Mouse (Mus musculus) heart, embryonic 11.5 days (tissue): ENCODE data around the gene Ep300. TPM values are rescaled to one million over a fixed set of nuclear protein-coding genes. Genes with fewer than 3 reads are reported as not detected.

Source experiments
- ATAC-seq: fragments of 200-750 bp; cut with Nextera tagmentation; replicated peaks from 2 replicates; pipeline ENCODE4 v1.8.0; 2017; ENCODE audit warnings: moderate library complexity; ENCODE audit not compliant: insufficient number of reproducible peaks, low FRiP score, low TSS enrichment
- H3K27ac ChIP-seq: fragments of 300-500 bp; sonication (generic); 2 replicates; pipeline ENCODE4 v1.5.1; 2014; ENCODE audit warnings: mild to moderate bottlenecking, low read depth, low read length
- H3K27me3 ChIP-seq: fragments of 300-500 bp; sonication (generic); 2 replicates; pipeline ENCODE4 v1.6.1; 2014; ENCODE audit warnings: mild to moderate bottlenecking, low read length, mixed read lengths; ENCODE audit not compliant: control insufficient read depth, insufficient read depth
- H3K36me3 ChIP-seq: fragments of 300-500 bp; sonication (generic); 2 replicates; pipeline ENCODE4 v1.6.1; 2014; ENCODE audit warnings: mild to moderate bottlenecking, low read length, moderate library complexity, mixed read lengths; ENCODE audit not compliant: control insufficient read depth, insufficient read depth
- H3K4me1 ChIP-seq: fragments of 300-500 bp; sonication (generic); 2 replicates; pipeline ENCODE4 v1.6.1; 2014; ENCODE audit warnings: low read length; ENCODE audit not compliant: control insufficient read depth, insufficient read depth
- H3K4me2 ChIP-seq: fragments of 300-500 bp; sonication (generic); 2 replicates; pipeline ENCODE4 v1.6.1; 2014; ENCODE audit warnings: mild to moderate bottlenecking, moderate library complexity
- H3K4me3 ChIP-seq: fragments of 300-500 bp; sonication (generic); 2 replicates; pipeline ENCODE4 v1.5.1; 2014; ENCODE audit warnings: low read depth, low read length
- H3K9ac ChIP-seq: fragments of 300-500 bp; sonication (generic); 2 replicates; pipeline ENCODE4 v1.6.1; 2014; ENCODE audit warnings: mild to moderate bottlenecking, low read depth, low read length, moderate library complexity
- H3K9me3 ChIP-seq: fragments of 300-500 bp; sonication (generic); replicated peaks from 2 replicates; pipeline ENCODE4 v1.6.1; 2016; ENCODE audit warnings: low read length; ENCODE audit not compliant: control insufficient read depth
- WGBS: fragments of 180-500 bp; shearing (Covaris S2); extraction: QIAGEN DNeasy Blood & Tissue Kit; methylation state at CpG from one replicate; pipeline ENCODE4 v1.1.7; 2014; ENCODE audit not compliant: insufficient replicate concordance; 5-methylcytosine and 5-hydroxymethylcytosine counted together
- polyA plus RNA-seq: library from polyadenylated mRNA; unstranded; fragments of >200 nt; fragmentation: Nextera tagmentation; extraction: Ambion mirVana; gene quantifications from 2 replicates; pipeline ENCODE4 v1.2.1, GENCODE M21; 2014

Gene Ep300
- polyA plus RNA-seq, 1 experiment from 2014 or later, result 26.9 TPM

GRCm38 (mm10) chr15:81555986-81556385, 29.2 kb upstream of the Ep300 start:
- no peak for ATAC-seq
- no peak overlapping the region for H3K27ac ChIP-seq
- no peaks in the 10 kb centered on the region for H3K27me3 ChIP-seq
- H3K9ac ChIP-seq, result no peak overlapping the region
- no peaks in the 10 kb centered on the region for H3K4me1 ChIP-seq
- no peak overlapping the region for H3K4me3 ChIP-seq
- 67% methylated on average over 3 of the region's 3 CpGs for WGBS
- no peak overlapping the region for H3K4me2 ChIP-seq
- H3K36me3 ChIP-seq, result no peaks in the 10 kb centered on the region
- H3K9me3 ChIP-seq, result no peaks in the 10 kb centered on the region

DNA sequence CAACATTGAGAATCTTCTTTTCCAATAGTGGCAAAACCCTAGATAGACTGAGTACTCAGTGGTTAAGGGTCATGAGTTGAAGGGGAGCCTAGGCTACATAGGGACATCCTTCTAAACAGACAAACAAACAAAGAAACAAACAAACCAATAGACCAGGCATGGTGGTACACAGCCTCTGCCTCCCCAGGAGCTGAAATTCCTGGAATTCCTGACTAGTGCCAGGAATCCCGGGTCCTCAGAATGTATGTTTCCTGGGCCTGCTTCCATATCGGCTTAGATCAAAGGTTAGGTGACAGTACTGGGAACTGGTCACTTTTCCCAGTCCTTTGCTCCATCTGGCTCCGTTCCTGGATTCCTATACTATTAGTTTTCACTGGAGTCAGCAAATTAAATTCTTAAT, 23.6 kb upstream of the Ep300 start:
- Histone ChIP-seq H3K4me1 (no peaks in the 10 kb centered on the region), H3K4me3 (no peak overlapping the region), H3K27me3 (no peaks in the 10 kb centered on the region), H3K9ac (no peak overlapping the region), H3K36me3 (no peaks in the 10 kb centered on the region), H3K27ac (no peak overlapping the region), H3K4me2 (no peak overlapping the region), H3K9me3 (no peaks in the 10 kb centered on the region)
- WGBS, result 27% methylated on average over 3 of the region's 3 CpGs
- ATAC-seq, result no peak

GRCm38 (mm10) chr15:81561996-81562395, 23.2 kb upstream of the Ep300 start:
- no peak overlapping the region for H3K4me2 ChIP-seq
- no peak overlapping the region for H3K4me3 ChIP-seq
- no peaks in the 10 kb centered on the region for H3K9me3 ChIP-seq
- no peak overlapping the region for H3K27ac ChIP-seq
- no peaks in the 10 kb centered on the region for H3K27me3 ChIP-seq
- no peaks in the 10 kb centered on the region for H3K4me1 ChIP-seq
- H3K36me3 ChIP-seq, result no peaks in the 10 kb centered on the region
- no peak for ATAC-seq
- H3K9ac ChIP-seq, result no peak overlapping the region
- 74% methylated on average over 9 of the region's 9 CpGs for WGBS

DNA sequence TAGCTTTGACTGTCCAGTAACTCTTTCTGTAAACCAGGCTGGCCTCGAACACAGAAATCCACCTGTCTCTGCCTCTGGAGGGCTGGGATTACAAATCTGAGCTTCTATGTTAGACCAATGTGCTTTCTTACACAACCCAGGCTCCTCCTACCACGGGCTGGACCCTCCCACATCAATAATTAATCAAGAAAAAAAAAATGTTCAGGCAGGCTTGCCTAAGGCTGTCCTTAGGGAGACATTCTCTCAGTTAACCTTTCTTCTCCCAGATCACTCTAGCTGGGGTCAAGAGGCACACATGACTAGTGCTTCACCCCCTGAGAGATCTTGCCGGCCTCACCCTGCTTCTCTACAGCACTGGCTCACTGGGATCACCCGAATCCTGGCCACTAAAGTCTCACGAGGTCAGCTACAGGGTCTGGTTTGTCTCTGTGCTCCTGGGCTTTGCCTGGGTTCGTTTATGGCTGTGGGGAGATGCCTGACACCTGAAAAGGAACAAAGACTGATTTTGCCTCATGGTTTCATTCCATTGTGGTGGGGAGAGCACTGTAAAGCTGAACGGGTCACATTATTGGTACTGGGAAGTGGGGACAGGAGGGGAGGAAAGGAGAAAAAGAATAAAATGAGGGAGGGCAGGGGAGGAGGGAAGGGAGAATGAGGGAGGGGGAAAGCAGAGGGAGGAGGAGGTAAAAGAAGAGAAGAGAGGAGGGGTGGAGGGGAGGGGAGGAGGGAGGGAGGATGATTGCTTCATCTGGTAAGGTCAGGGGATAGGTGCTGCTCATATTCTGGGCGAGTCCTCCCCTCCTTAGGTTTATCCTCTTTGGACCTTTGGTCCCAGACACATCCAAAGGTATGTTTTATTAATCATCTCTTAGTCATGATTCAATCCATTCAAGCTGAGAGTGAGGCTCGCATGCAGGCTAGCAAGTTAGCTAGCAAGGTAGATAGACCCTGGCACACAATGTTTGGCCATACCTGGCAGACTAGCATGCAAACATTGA, 22.4 kb upstream of the Ep300 start:
- no peaks in the 10 kb centered on the region for H3K9me3 ChIP-seq
- 53% methylated on average over 9 of the region's 9 CpGs for WGBS
- no peak overlapping the region for H3K27ac ChIP-seq
- no peaks in the 10 kb centered on the region for H3K27me3 ChIP-seq
- H3K4me2 ChIP-seq, result no peak overlapping the region
- no peak for ATAC-seq
- H3K9ac ChIP-seq, result no peak overlapping the region
- no peak overlapping the region for H3K4me3 ChIP-seq
- no peaks in the 10 kb centered on the region for H3K4me1 ChIP-seq
- no peaks in the 10 kb centered on the region for H3K36me3 ChIP-seq

DNA sequence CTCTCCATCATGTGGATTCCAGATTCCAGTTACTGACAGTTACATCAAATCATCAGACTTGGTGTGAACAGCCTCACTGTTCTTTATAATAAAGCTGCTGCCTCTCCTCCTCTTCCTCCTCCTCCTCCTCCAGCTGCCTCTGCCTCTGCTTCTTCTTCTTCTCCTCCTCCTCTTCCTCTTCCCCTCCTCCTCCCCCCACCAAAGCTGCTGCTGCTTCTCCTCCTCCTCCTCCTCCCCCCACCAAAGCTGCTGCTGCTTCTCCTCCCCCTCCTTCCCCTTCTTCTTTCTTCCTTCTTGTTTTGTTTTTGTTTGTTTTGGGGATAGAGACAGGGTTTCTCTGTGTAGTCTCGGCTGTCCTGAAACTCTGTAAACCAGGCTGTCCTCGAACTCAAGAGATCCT, 17.1 kb upstream of the Ep300 start:
- Histone ChIP-seq H3K36me3 (no peaks in the 10 kb centered on the region), H3K4me1 (no peaks in the 10 kb centered on the region), H3K9ac (no peak overlapping the region), H3K4me3 (no peak overlapping the region), H3K9me3 (no peaks in the 10 kb centered on the region), H3K27ac (no peak overlapping the region), H3K27me3 (no peaks in the 10 kb centered on the region), H3K4me2 (no peak overlapping the region)
- 20% methylated on average over 2 of the region's 2 CpGs for WGBS
- no peak for ATAC-seq

DNA sequence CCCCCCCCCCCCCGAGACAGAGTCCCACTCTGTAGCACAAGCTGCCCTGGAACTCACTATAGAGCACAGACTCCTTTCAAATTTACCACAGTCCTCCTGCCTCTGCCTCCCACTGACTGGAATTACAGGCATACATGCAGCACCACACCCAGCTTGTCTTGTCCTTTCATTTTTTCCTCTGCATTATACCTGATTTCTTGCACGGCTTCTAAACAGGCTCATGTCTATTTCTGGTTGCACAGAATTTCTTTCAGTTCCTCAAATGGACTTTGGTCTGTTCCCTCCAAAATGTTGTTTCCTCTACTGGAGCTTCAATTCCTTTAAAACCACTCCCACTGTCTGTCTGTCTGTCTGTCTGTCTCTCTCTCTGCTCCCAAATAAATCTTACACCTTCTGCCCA, 16.6 kb upstream of the Ep300 start:
- ATAC-seq, result no peak
- Histone ChIP-seq H3K4me2 (no peak overlapping the region), H3K4me1 (no peaks in the 10 kb centered on the region), H3K9me3 (no peaks in the 10 kb centered on the region), H3K27me3 (no peaks in the 10 kb centered on the region), H3K9ac (no peak overlapping the region), H3K4me3 (no peak overlapping the region), H3K27ac (no peak overlapping the region), H3K36me3 (no peaks in the 10 kb centered on the region)
- WGBS, result 66% methylated on average over 2 of the region's 2 CpGs

DNA sequence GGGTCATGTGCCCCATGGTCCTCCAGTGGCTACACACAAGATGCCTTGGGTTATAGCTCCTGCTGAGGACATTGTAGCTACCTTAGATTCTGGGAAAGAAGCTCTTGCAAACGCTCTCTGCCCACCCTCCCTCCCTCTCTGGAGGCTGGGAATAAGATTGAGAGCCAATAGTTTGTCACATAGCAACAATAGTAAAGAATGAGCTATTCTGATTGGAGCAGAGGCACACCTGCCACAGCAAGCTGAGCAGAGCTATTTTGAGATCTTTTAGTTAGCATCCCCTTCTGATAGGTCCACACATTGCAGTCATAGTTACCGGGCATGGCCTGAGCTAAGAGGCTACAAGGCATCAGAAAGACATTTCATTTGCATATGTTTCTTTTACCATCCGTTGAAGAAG, 8.2 kb upstream of the Ep300 start:
- ATAC-seq, result no peak
- Histone ChIP-seq H3K27me3 (no peaks in the 10 kb centered on the region), H3K4me2 (no peak overlapping the region), H3K9ac (no peak overlapping the region), H3K9me3 (no peaks in the 10 kb centered on the region), H3K27ac (no peak overlapping the region), H3K36me3 (no peaks in the 10 kb centered on the region), H3K4me1 (0 out of 2 replicates have a peak, but pooled peaks cover 4% of the 10 kb centered on the region), H3K4me3 (no peak overlapping the region)
- 5% methylated on average over 3 of the region's 3 CpGs for WGBS

DNA sequence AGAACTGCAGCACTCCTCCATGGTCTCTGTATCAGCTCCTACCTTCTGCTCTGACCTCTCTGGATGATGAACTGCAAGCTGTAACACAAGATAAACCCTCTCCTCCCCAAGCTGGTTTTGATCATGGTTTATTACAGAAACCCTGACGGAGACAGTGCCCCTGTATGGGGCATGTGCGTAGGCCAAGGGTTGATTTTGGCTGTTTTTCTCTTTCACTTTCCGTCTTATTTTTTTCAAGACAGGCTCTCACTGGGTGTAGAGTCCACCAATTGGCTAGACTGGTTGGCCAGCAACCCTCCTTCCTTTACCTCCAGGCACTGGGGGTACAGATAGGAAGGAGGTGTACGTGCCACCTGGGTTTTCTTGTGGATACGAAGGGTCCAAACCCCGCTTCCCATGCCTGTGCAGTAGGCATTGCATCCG, 7.4 kb upstream of the Ep300 start:
- Histone ChIP-seq H3K9me3 (no peaks in the 10 kb centered on the region), H3K4me2 (no peak overlapping the region), H3K9ac (no peak overlapping the region), H3K4me1 (0 out of 2 replicates have a peak, but pooled peaks cover 4% of the 10 kb centered on the region), H3K27ac (no peak overlapping the region), H3K27me3 (no peaks in the 10 kb centered on the region), H3K36me3 (no peaks in the 10 kb centered on the region), H3K4me3 (no peak overlapping the region)
- WGBS, result 88% methylated on average over 7 of the region's 7 CpGs
- ATAC-seq, result no peak

- Histone ChIP-seq H3K9ac (peak overlapping the region; percentile 80), H3K4me1 (peaks cover 8% of the 10 kb centered on the region; the same call in 1 of the 2 replicates), H3K4me3 (peak overlapping the region; percentile 80), H3K27me3 (no peaks in the 10 kb centered on the region), H3K4me2 (peak overlapping the region; percentile 71), H3K27ac (peak overlapping the region; percentile 81), H3K9me3 (no peaks in the 10 kb centered on the region), H3K36me3 (no peaks in the 10 kb centered on the region)
- WGBS, result 19% methylated on average over 3 of the region's 3 CpGs
- ATAC-seq, result no peak
Measured at GRCm38 (mm10) chr15:81584466-81584865, 685 bp upstream of the Ep300 start.
